In genomic region chr19:57118785-57119565, GRCm38 (mm10) we compare ENCODE assay signal across 8 mouse cellular contexts.
DNase-seq lines count a peak whose midpoint lies in the region; ATAC-seq and TF ChIP-seq lines count a peak whose summit lies in the region.

No protein-coding gene starts in this region.

- no peaks in the 10 kb centered on the region for H3K9me3 ChIP-seq in hindbrain, postnatal 0 days (ENCODE audit: low read length)

- peak; percentile 93 for DNase-seq in Muller cell, postnatal 12 days (ENCODE audit: inconsistent ontology term)
- peak; percentile 69 to 76 for DNase-seq in cerebellum, postnatal 25 days
- peak; percentile 68 for DNase-seq in gastrocnemius, adult 2 months
- peak; percentile 80 for DNase-seq in hindbrain, postnatal 0 days (ENCODE audit: low spot score)
- peak; percentile 75 for DNase-seq in left cerebral cortex, adult 11 months (ENCODE audit: low spot score)
- DNase-seq in lung, postnatal 25 days (ENCODE audit: low spot score) = peak; percentile 90
- DNase-seq in retina, embryonic 14.5 days (ENCODE audit: low spot score) = peak; percentile 94
- DNase-seq in thymus, postnatal 4 days = peak; percentile 87

- ATAC-seq in hindbrain, postnatal 0 days = peak; percentile 67

- H3K4me1 ChIP-seq in hindbrain, postnatal 0 days (ENCODE audit: insufficient read depth, low read length) = peaks cover 24% of the 10 kb centered on the region

- no peak for TF ChIP-seq CTCF in gastrocnemius, adult 2 months (IDR thresholded peaks at IDR 0.05)
- no peak for TF ChIP-seq CTCF in hindbrain, postnatal 0 days (IDR thresholded peaks at IDR 0.05; ENCODE audit: low read depth)

- no peaks in the 10 kb centered on the region for H3K36me3 ChIP-seq in hindbrain, postnatal 0 days (ENCODE audit: insufficient read depth, low read length)

- H3K27ac ChIP-seq in gastrocnemius, adult 2 months = peak overlapping the region; percentile 80
- H3K27ac ChIP-seq in hindbrain, postnatal 0 days = peak overlapping the region; percentile 68

- peak overlapping the region; percentile 30; the same call in 1 of the 2 replicates for H3K9ac ChIP-seq in hindbrain, postnatal 0 days (replicated peaks; ENCODE audit: low read length)

- no peaks in the 10 kb centered on the region for H3K27me3 ChIP-seq in hindbrain, postnatal 0 days (ENCODE audit: insufficient read depth, low read length)

- WGBS in hindbrain, postnatal 0 days = 38% methylated on average over 22 of the region's 22 CpGs

- peak overlapping the region; percentile 43 for H3K4me2 ChIP-seq in hindbrain, postnatal 0 days (ENCODE audit: low read depth, low read length)

- intact Hi-C loops in gastrocnemius, adult 2 months (cut with DNase I) = loop anchor here (5.0 kb wide), 1 partner anchor 37 kb away; no protein-coding TSS in a partner anchor

- H3K4me3 ChIP-seq in gastrocnemius, adult 2 months = peak overlapping the region; percentile 65
- peak overlapping the region; percentile 20 for H3K4me3 ChIP-seq in hindbrain, postnatal 0 days (ENCODE audit: low read length)

Comparison
In these comparisons a context has a peak if more than half of its experiments do, and no peak if none do; other contexts are left out.
1. Peak in every context shown above with its lines: DNase-seq, ATAC-seq, H3K4me3 ChIP-seq and H3K27ac ChIP-seq.